Mouse (Mus musculus) neural tube, embryonic 15.5 days (tissue): ENCODE measurements at regions not wholly inside any gene's neighbourhood (a gene's known extent, or its start where the extent isn't known, plus 50 kb on each side); places are given as distances from the start of the nearest gene placed in this dataset.

Experiments
- ATAC-seq: fragments of 200-750 bp; cut with Nextera tagmentation; 2 replicates; pipeline ENCODE4 v1.8.0; 2017; ENCODE audit warnings: mild to moderate bottlenecking, moderate TSS enrichment, moderate library complexity; ENCODE audit not compliant: low FRiP score
- H3K27ac ChIP-seq: fragments of 300-500 bp; sonication (generic); replicated peaks from 2 replicates; pipeline ENCODE4 v1.5.1; 2015; ENCODE audit warnings: mild to moderate bottlenecking, inconsistent platforms
- H3K27me3 ChIP-seq: fragments of 300-500 bp; sonication (generic); replicated peaks from 2 replicates; pipeline ENCODE4 v1.6.1; 2015; ENCODE audit warnings: inconsistent platforms
- H3K36me3 ChIP-seq: fragments of 300-500 bp; sonication (generic); 2 replicates; pipeline ENCODE4 v1.6.1; 2015; ENCODE audit warnings: inconsistent platforms
- H3K4me1 ChIP-seq: fragments of 300-500 bp; sonication (generic); 2 replicates; pipeline ENCODE4 v1.6.1; 2015; ENCODE audit warnings: inconsistent platforms
- H3K4me2 ChIP-seq: fragments of 300-500 bp; sonication (generic); 2 replicates; pipeline ENCODE4 v1.6.1; 2015; ENCODE audit warnings: inconsistent platforms, mild to moderate bottlenecking, moderate library complexity
- H3K4me3 ChIP-seq: fragments of 300-500 bp; sonication (generic); replicated peaks from 2 replicates; pipeline ENCODE4 v1.5.1; 2015; ENCODE audit warnings: mild to moderate bottlenecking, inconsistent platforms
- H3K9ac ChIP-seq: fragments of 300-500 bp; sonication (generic); replicated peaks from 2 replicates; pipeline ENCODE4 v1.6.1; 2015; ENCODE audit warnings: mild to moderate bottlenecking, inconsistent platforms
- H3K9me3 ChIP-seq: fragments of 300-500 bp; sonication (generic); replicated peaks from 2 replicates; pipeline ENCODE4 v1.6.1; 2016; ENCODE audit warnings: inconsistent platforms
- WGBS: fragments of 180-500 bp; shearing (Covaris S2); methylation state at CpG from one replicate; pipeline ENCODE4 v1.1.7; 2015; ENCODE audit warnings: mixed read lengths; 5-methylcytosine and 5-hydroxymethylcytosine counted together

- Histone ChIP-seq H3K4me1 (no peaks in the 10 kb centered on the region), H3K4me3 (no peak overlapping the region), H3K36me3 (no peaks in the 10 kb centered on the region), H3K9ac (no peak overlapping the region), H3K27me3 (no peaks in the 10 kb centered on the region), H3K9me3 (no peaks in the 10 kb centered on the region), H3K27ac (no peak overlapping the region), H3K4me2 (no peak overlapping the region)
- no peak for ATAC-seq
- 75% methylated on average over 5 of the region's 5 CpGs for WGBS
Measured at GRCm38 (mm10) chr1:120733683-120734082, 131.5 kb downstream of the En1 start.

- no peak overlapping the region for H3K4me2 ChIP-seq
- no peaks in the 10 kb centered on the region for H3K4me1 ChIP-seq
- ATAC-seq, result no peak
- H3K9me3 ChIP-seq, result no peaks in the 10 kb centered on the region
- H3K27ac ChIP-seq, result no peak overlapping the region
- no peak overlapping the region for H3K4me3 ChIP-seq
- no peaks in the 10 kb centered on the region for H3K36me3 ChIP-seq
- H3K27me3 ChIP-seq, result no peaks in the 10 kb centered on the region
- no peak overlapping the region for H3K9ac ChIP-seq
Measured at GRCm38 (mm10) chr1:120734846-120735245, 132.6 kb downstream of the En1 start.

GRCm38 (mm10) chr1:120739499-120739898 is 137.3 kb downstream of the En1 start:
- no peak overlapping the region for H3K4me3 ChIP-seq
- no peaks in the 10 kb centered on the region for H3K9me3 ChIP-seq
- 72% methylated on average over 6 of the region's 6 CpGs for WGBS
- no peaks in the 10 kb centered on the region for H3K27me3 ChIP-seq
- no peak for ATAC-seq
- no peaks in the 10 kb centered on the region for H3K36me3 ChIP-seq
- H3K27ac ChIP-seq, result no peak overlapping the region
- no peak overlapping the region for H3K4me2 ChIP-seq
- H3K4me1 ChIP-seq, result no peaks in the 10 kb centered on the region
- H3K9ac ChIP-seq, result no peak overlapping the region

GRCm38 (mm10) chr1:120741091-120741740 is 139.0 kb downstream of the En1 start:
- no peak overlapping the region for H3K27ac ChIP-seq
- H3K9ac ChIP-seq, result no peak overlapping the region
- no peaks in the 10 kb centered on the region for H3K4me1 ChIP-seq
- H3K27me3 ChIP-seq, result no peaks in the 10 kb centered on the region
- H3K4me3 ChIP-seq, result no peak overlapping the region
- 88% methylated on average over 16 of the region's 16 CpGs for WGBS
- H3K4me2 ChIP-seq, result no peak overlapping the region
- no peaks in the 10 kb centered on the region for H3K9me3 ChIP-seq
- H3K36me3 ChIP-seq, result no peaks in the 10 kb centered on the region
- no peak for ATAC-seq

GRCm38 (mm10) chr1:120748963-120749362 is 146.7 kb downstream of the En1 start:
- no peaks in the 10 kb centered on the region for H3K36me3 ChIP-seq
- no peak overlapping the region for H3K4me3 ChIP-seq
- no peaks in the 10 kb centered on the region for H3K4me1 ChIP-seq
- H3K9ac ChIP-seq, result no peak overlapping the region
- WGBS, result 87% methylated on average over 6 of the region's 6 CpGs
- H3K27ac ChIP-seq, result no peak overlapping the region
- no peak for ATAC-seq
- no peaks in the 10 kb centered on the region for H3K27me3 ChIP-seq
- no peak overlapping the region for H3K4me2 ChIP-seq
- H3K9me3 ChIP-seq, result no peaks in the 10 kb centered on the region

- ATAC-seq, result no peak
- WGBS, result 100% methylated on average over 1 of the region's 1 CpGs
- Histone ChIP-seq H3K9me3 (no peaks in the 10 kb centered on the region), H3K4me2 (no peak overlapping the region), H3K4me3 (no peak overlapping the region), H3K27ac (no peak overlapping the region), H3K4me1 (no peaks in the 10 kb centered on the region), H3K9ac (no peak overlapping the region), H3K36me3 (no peaks in the 10 kb centered on the region), H3K27me3 (no peaks in the 10 kb centered on the region)
Measured at GRCm38 (mm10) chr1:120753406-120753805, 151.2 kb downstream of the En1 start.

- Histone ChIP-seq H3K4me3 (no peak overlapping the region), H3K27me3 (no peaks in the 10 kb centered on the region), H3K9me3 (no peaks in the 10 kb centered on the region), H3K27ac (no peak overlapping the region), H3K4me1 (no peaks in the 10 kb centered on the region), H3K4me2 (no peak overlapping the region), H3K9ac (no peak overlapping the region), H3K36me3 (no peaks in the 10 kb centered on the region)
- 73% methylated on average over 5 of the region's 5 CpGs for WGBS
- no peak for ATAC-seq
Measured at GRCm38 (mm10) chr1:120754337-120754736, 152.1 kb downstream of the En1 start.

GRCm38 (mm10) chr1:120757283-120757821 is 155.1 kb downstream of the En1 start:
- Histone ChIP-seq H3K4me1 (no peaks in the 10 kb centered on the region), H3K27ac (no peak overlapping the region), H3K9me3 (no peaks in the 10 kb centered on the region), H3K9ac (no peak overlapping the region), H3K4me2 (no peak overlapping the region), H3K27me3 (no peaks in the 10 kb centered on the region), H3K36me3 (no peaks in the 10 kb centered on the region), H3K4me3 (no peak overlapping the region)
- 71% methylated on average over 9 of the region's 9 CpGs for WGBS
- ATAC-seq, result no peak

- ATAC-seq, result no peak
- 71% methylated on average over 7 of the region's 7 CpGs for WGBS
- no peaks in the 10 kb centered on the region for H3K36me3 ChIP-seq
Measured at GRCm38 (mm10) chr1:120758172-120758571, 156.0 kb downstream of the En1 start.

GRCm38 (mm10) chr1:120758762-120759161 is 156.5 kb downstream of the En1 start:
- 87% methylated on average over 5 of the region's 5 CpGs for WGBS
- H3K27ac ChIP-seq, result no peak overlapping the region
- no peak overlapping the region for H3K9ac ChIP-seq
- H3K4me1 ChIP-seq, result no peaks in the 10 kb centered on the region
- H3K4me2 ChIP-seq, result no peak overlapping the region
- ATAC-seq, result no peak
- H3K27me3 ChIP-seq, result no peaks in the 10 kb centered on the region
- no peak overlapping the region for H3K4me3 ChIP-seq
- H3K9me3 ChIP-seq, result no peaks in the 10 kb centered on the region
- no peaks in the 10 kb centered on the region for H3K36me3 ChIP-seq

More at GRCm38 (mm10) chr1:120758172-120758571, 156.0 kb downstream of the En1 start:
- H3K9me3 ChIP-seq, result no peaks in the 10 kb centered on the region
- H3K4me3 ChIP-seq, result no peak overlapping the region
- H3K27ac ChIP-seq, result no peak overlapping the region
- H3K9ac ChIP-seq, result no peak overlapping the region
- H3K4me2 ChIP-seq, result no peak overlapping the region
- no peaks in the 10 kb centered on the region for H3K4me1 ChIP-seq
- no peaks in the 10 kb centered on the region for H3K27me3 ChIP-seq

GRCm38 (mm10) chr1:120759380-120759779 is 157.2 kb downstream of the En1 start:
- Histone ChIP-seq H3K4me3 (no peak overlapping the region), H3K4me2 (no peak overlapping the region), H3K27ac (no peak overlapping the region), H3K9me3 (no peaks in the 10 kb centered on the region), H3K9ac (no peak overlapping the region), H3K4me1 (no peaks in the 10 kb centered on the region), H3K36me3 (no peaks in the 10 kb centered on the region), H3K27me3 (no peaks in the 10 kb centered on the region)
- WGBS, result 74% methylated on average over 3 of the region's 3 CpGs
- no peak for ATAC-seq

GRCm38 (mm10) chr1:120761364-120761763 is 159.1 kb downstream of the En1 start:
- no peaks in the 10 kb centered on the region for H3K9me3 ChIP-seq
- H3K27ac ChIP-seq, result no peak overlapping the region
- no peaks in the 10 kb centered on the region for H3K27me3 ChIP-seq
- H3K9ac ChIP-seq, result no peak overlapping the region
- 77% methylated on average over 9 of the region's 9 CpGs for WGBS
- H3K4me2 ChIP-seq, result no peak overlapping the region
- H3K4me1 ChIP-seq, result no peaks in the 10 kb centered on the region
- H3K36me3 ChIP-seq, result no peaks in the 10 kb centered on the region
- no peak for ATAC-seq
- no peak overlapping the region for H3K4me3 ChIP-seq
